Mouse (Mus musculus): Measurements from ENCODE around the gene Sepsecs. TPM values are rescaled to one million over a fixed set of nuclear protein-coding genes. Genes with fewer than 3 reads are reported as not detected.

Gene Sepsecs
- polyA plus RNA-seq, 1 experiment from 2014 or later, result 9.3 TPM

- H3K4me1 ChIP-seq, result peaks cover 4% of the 10 kb centered on the region
- WGBS, result 71% methylated on average over 4 of the region's 4 CpGs
- H3K27ac ChIP-seq, result no peak overlapping the region
- H3K9ac ChIP-seq, result no peak overlapping the region
- no peak for ATAC-seq (ENCODE audit: borderline replicate concordance, extremely low read depth, low FRiP score, low TSS enrichment)
- no peak overlapping the region for H3K4me3 ChIP-seq
- no peaks in the 10 kb centered on the region for H3K9me3 ChIP-seq
- H3K27me3 ChIP-seq, result no peaks in the 10 kb centered on the region
- H3K4me2 ChIP-seq, result no peak overlapping the region
- no peaks in the 10 kb centered on the region for H3K36me3 ChIP-seq
These were observed 5.0 kb upstream of the Sepsecs start for GRCm38 (mm10) chr5:52674384-52675069.

GRCm38 (mm10) chr5:52673341-52673740 lies 3.8 kb upstream of the Sepsecs start:
- no peak overlapping the region for H3K4me2 ChIP-seq
- no peaks in the 10 kb centered on the region for H3K27me3 ChIP-seq
- no peaks in the 10 kb centered on the region for H3K9me3 ChIP-seq
- no peaks in the 10 kb centered on the region for H3K36me3 ChIP-seq
- ATAC-seq (ENCODE audit: borderline replicate concordance, extremely low read depth, low FRiP score, low TSS enrichment), result no peak
- H3K4me1 ChIP-seq, result peaks cover 10% of the 10 kb centered on the region
- no peak overlapping the region for H3K9ac ChIP-seq
- no peak overlapping the region for H3K4me3 ChIP-seq
- no peak overlapping the region for H3K27ac ChIP-seq
- WGBS, result 35% methylated on average over 9 of the region's 9 CpGs

- no peak for ATAC-seq (ENCODE audit: borderline replicate concordance, extremely low read depth, low FRiP score, low TSS enrichment)
These were observed 1.2 kb upstream of the Sepsecs start for GRCm38 (mm10) chr5:52670745-52671144.

GRCm38 (mm10) chr5:52666766-52667165 lies 2.7 kb downstream of the Sepsecs start:
- Histone ChIP-seq H3K4me2 (no peak overlapping the region), H3K9ac (no peak overlapping the region), H3K4me3 (no peak overlapping the region), H3K27me3 (no peaks in the 10 kb centered on the region), H3K27ac (no peak overlapping the region), H3K36me3 (peaks cover 14% of the 10 kb centered on the region), H3K4me1 (peaks cover 10% of the 10 kb centered on the region), H3K9me3 (no peaks in the 10 kb centered on the region)
- no peak for ATAC-seq (ENCODE audit: borderline replicate concordance, extremely low read depth, low FRiP score, low TSS enrichment)
- 89% methylated on average over 3 of the region's 3 CpGs for WGBS

More at GRCm38 (mm10) chr5:52670745-52671144, 1.2 kb upstream of the Sepsecs start:
- H3K4me3 ChIP-seq, result no peak overlapping the region
- H3K4me2 ChIP-seq, result no peak overlapping the region
- H3K9ac ChIP-seq, result no peak overlapping the region
- no peak overlapping the region for H3K27ac ChIP-seq
- H3K9me3 ChIP-seq, result no peaks in the 10 kb centered on the region
- H3K4me1 ChIP-seq, result peaks cover 10% of the 10 kb centered on the region
- no peaks in the 10 kb centered on the region for H3K27me3 ChIP-seq
- 90% methylated on average over 3 of the region's 3 CpGs for WGBS
- H3K36me3 ChIP-seq, result no peaks in the 10 kb centered on the region; the same call in 1 of the 2 replicates

- H3K27ac ChIP-seq, result no peak overlapping the region
- H3K4me1 ChIP-seq, result no peaks in the 10 kb centered on the region
- peaks cover 11% of the 10 kb centered on the region for H3K36me3 ChIP-seq
- 64% methylated on average over 4 of the region's 4 CpGs for WGBS
- H3K27me3 ChIP-seq, result no peaks in the 10 kb centered on the region
- no peak overlapping the region for H3K4me3 ChIP-seq
- H3K9ac ChIP-seq, result no peak overlapping the region
- ATAC-seq (ENCODE audit: borderline replicate concordance, extremely low read depth, low FRiP score, low TSS enrichment), result no peak
- H3K4me2 ChIP-seq, result no peak overlapping the region
- no peaks in the 10 kb centered on the region for H3K9me3 ChIP-seq
These were observed 11.6 kb downstream of the Sepsecs start for GRCm38 (mm10) chr5:52657957-52658356.

- WGBS, result 89% methylated on average over 5 of the region's 5 CpGs
- H3K4me2 ChIP-seq, result no peak overlapping the region
- H3K36me3 ChIP-seq, result peaks cover 13% of the 10 kb centered on the region
- no peak overlapping the region for H3K4me3 ChIP-seq
- H3K27ac ChIP-seq, result no peak overlapping the region
- H3K9me3 ChIP-seq, result no peaks in the 10 kb centered on the region
- no peak for ATAC-seq (ENCODE audit: borderline replicate concordance, extremely low read depth, low FRiP score, low TSS enrichment)
- H3K9ac ChIP-seq, result no peak overlapping the region
- H3K4me1 ChIP-seq, result no peaks in the 10 kb centered on the region
- H3K27me3 ChIP-seq, result no peaks in the 10 kb centered on the region
These were observed 12.2 kb downstream of the Sepsecs start for GRCm38 (mm10) chr5:52657336-52657735.

- 61% methylated on average over 8 of the region's 8 CpGs for WGBS
- H3K4me2 ChIP-seq, result no peak overlapping the region
- no peak overlapping the region for H3K9ac ChIP-seq
- no peaks in the 10 kb centered on the region for H3K4me1 ChIP-seq
- H3K27ac ChIP-seq, result no peak overlapping the region
- no peaks in the 10 kb centered on the region for H3K27me3 ChIP-seq
- no peaks in the 10 kb centered on the region for H3K9me3 ChIP-seq
- H3K36me3 ChIP-seq, result peaks cover 14% of the 10 kb centered on the region
- ATAC-seq (ENCODE audit: borderline replicate concordance, extremely low read depth, low FRiP score, low TSS enrichment), result no peak
- no peak overlapping the region for H3K4me3 ChIP-seq
These were observed 13.5 kb downstream of the Sepsecs start for GRCm38 (mm10) chr5:52655992-52656391.

GRCm38 (mm10) chr5:52654961-52655360 lies 14.5 kb downstream of the Sepsecs start:
- no peak overlapping the region for H3K4me2 ChIP-seq
- no peaks in the 10 kb centered on the region for H3K27me3 ChIP-seq
- H3K9me3 ChIP-seq, result no peaks in the 10 kb centered on the region
- no peak for ATAC-seq (ENCODE audit: borderline replicate concordance, extremely low read depth, low FRiP score, low TSS enrichment)
- no peak overlapping the region for H3K4me3 ChIP-seq
- no peak overlapping the region for H3K9ac ChIP-seq
- peaks cover 14% of the 10 kb centered on the region for H3K36me3 ChIP-seq
- H3K27ac ChIP-seq, result no peak overlapping the region
- WGBS, result 90% methylated on average over 5 of the region's 5 CpGs
- no peaks in the 10 kb centered on the region for H3K4me1 ChIP-seq

GRCm38 (mm10) chr5:52652606-52653005 lies 16.9 kb downstream of the Sepsecs start:
- Histone ChIP-seq H3K4me3 (no peak overlapping the region), H3K27ac (no peak overlapping the region), H3K9me3 (no peaks in the 10 kb centered on the region), H3K36me3 (peaks cover 14% of the 10 kb centered on the region), H3K4me2 (no peak overlapping the region), H3K4me1 (no peaks in the 10 kb centered on the region), H3K27me3 (no peaks in the 10 kb centered on the region), H3K9ac (no peak overlapping the region)
- ATAC-seq (ENCODE audit: borderline replicate concordance, extremely low read depth, low FRiP score, low TSS enrichment), result no peak
- WGBS, result 91% methylated on average over 7 of the region's 7 CpGs

GRCm38 (mm10) chr5:52652086-52652485 lies 17.4 kb downstream of the Sepsecs start:
- no peak for ATAC-seq (ENCODE audit: borderline replicate concordance, extremely low read depth, low FRiP score, low TSS enrichment)
- 88% methylated on average over 1 of the region's 1 CpGs for WGBS
- Histone ChIP-seq H3K4me1 (no peaks in the 10 kb centered on the region), H3K27me3 (no peaks in the 10 kb centered on the region), H3K27ac (no peak overlapping the region), H3K4me2 (no peak overlapping the region), H3K36me3 (peaks cover 14% of the 10 kb centered on the region), H3K4me3 (no peak overlapping the region), H3K9me3 (no peaks in the 10 kb centered on the region), H3K9ac (no peak overlapping the region)

GRCm38 (mm10) chr5:52643947-52644840 lies 25.3 kb downstream of the Sepsecs start:
- Histone ChIP-seq H3K9me3 (no peaks in the 10 kb centered on the region), H3K27me3 (no peaks in the 10 kb centered on the region), H3K27ac (no peak overlapping the region), H3K36me3 (peaks cover 46% of the 10 kb centered on the region), H3K4me2 (no peak overlapping the region), H3K4me3 (no peak overlapping the region), H3K9ac (no peak overlapping the region), H3K4me1 (no peaks in the 10 kb centered on the region)
- 48% methylated on average over 9 of the region's 9 CpGs for WGBS
- ATAC-seq (ENCODE audit: borderline replicate concordance, extremely low read depth, low FRiP score, low TSS enrichment), result no peak

- Histone ChIP-seq H3K4me1 (no peaks in the 10 kb centered on the region), H3K27ac (no peak overlapping the region), H3K36me3 (peaks cover 44% of the 10 kb centered on the region), H3K4me3 (no peak overlapping the region), H3K9me3 (no peaks in the 10 kb centered on the region), H3K27me3 (no peaks in the 10 kb centered on the region), H3K9ac (no peak overlapping the region), H3K4me2 (no peak overlapping the region)
- 88% methylated on average over 6 of the region's 6 CpGs for WGBS
- ATAC-seq (ENCODE audit: borderline replicate concordance, extremely low read depth, low FRiP score, low TSS enrichment), result no peak
These were observed 27.8 kb downstream of the Sepsecs start for GRCm38 (mm10) chr5:52641736-52642135.

Measured in lung, embryonic 15.5 days (tissue).